Mouse (Mus musculus) MEL (cell line): ENCODE measurements around the gene Rcor2. TPM values are rescaled to one million over a fixed set of nuclear protein-coding genes. Genes with fewer than 3 reads are reported as not detected.

Experiments
- DNase-seq: peaks from one replicate; pipeline ENCODE4 v3.0.0; 2011; ENCODE audit warnings: low read depth, low spot score
- H3K27ac ChIP-seq: 2 replicates; pipeline ENCODE4 v1.5.1; 2012; ENCODE audit warnings: low read depth, mild to moderate bottlenecking, control low read depth, low read length, moderate library complexity; ENCODE audit not compliant: control insufficient read depth
- H3K27me3 ChIP-seq, 2 experiments: fragments of 150-350 bp in 1 of 2; sonication (generic) in 1 of 2; 2 replicates each; pipeline ENCODE4 v1.6.1; 2012; ENCODE audit warnings: low read length in 2 of 2, mild to moderate bottlenecking in 2 of 2, improper control_type of control experiment in 1 of 2, moderate library complexity in 1 of 2; ENCODE audit not compliant: insufficient read depth in 2 of 2, control insufficient read depth in 1 of 2
- H3K36me3 ChIP-seq, 2 experiments: 2 replicates each; pipeline ENCODE4 v1.6.1; 2012 to 2014; ENCODE audit warnings: low read length in 2 of 2, improper control_type of control experiment in 1 of 2, inconsistent platforms in 1 of 2, mild to moderate bottlenecking in 1 of 2; ENCODE audit not compliant: insufficient read depth in 2 of 2, control insufficient read depth in 1 of 2
- H3K4me1 ChIP-seq, 2 experiments: fragments of 150-350 bp in 1 of 2; sonication (generic) in 1 of 2; 2 replicates each; pipeline ENCODE4 v1.6.1; 2012; ENCODE audit warnings: low read length in 2 of 2, improper control_type of control experiment in 1 of 2, mild to moderate bottlenecking in 1 of 2; ENCODE audit not compliant: insufficient read depth in 2 of 2, control insufficient read depth in 1 of 2
- H3K4me3 ChIP-seq, 2 experiments: fragments of 150-350 bp in 1 of 2; sonication (generic) in 1 of 2; 2 replicates each; pipeline ENCODE4 v1.5.1; 2012; ENCODE audit warnings: low read depth in 2 of 2, low read length in 2 of 2, mild to moderate bottlenecking in 2 of 2, moderate library complexity in 2 of 2, control low read depth in 1 of 2, improper control_type of control experiment in 1 of 2; ENCODE audit not compliant: control insufficient read depth in 1 of 2, insufficient read depth in 1 of 2
- H3K79me2 ChIP-seq: 2 replicates; pipeline ENCODE4 v1.6.1; 2012; ENCODE audit warnings: mild to moderate bottlenecking, low read length, moderate library complexity; ENCODE audit not compliant: control insufficient read depth, poor library complexity, insufficient read depth
- H3K9ac ChIP-seq: 2 replicates; pipeline ENCODE4 v1.6.1; 2012; ENCODE audit warnings: low read depth, mild to moderate bottlenecking, control low read depth, low read length, moderate library complexity; ENCODE audit not compliant: control insufficient read depth, poor library complexity, severe bottlenecking
- H3K9me3 ChIP-seq: fragments of 150-350 bp; sonication (generic); replicated peaks from 2 replicates; pipeline ENCODE4 v1.6.1; 2012; ENCODE audit warnings: mild to moderate bottlenecking, low read length, improper control_type of control experiment, moderate library complexity; ENCODE audit not compliant: insufficient read depth
- ETS1 ChIP-seq: IDR thresholded peaks from 2 replicates; pipeline ENCODE4 v1.6.1; 2012; ENCODE audit warnings: low read depth, mild to moderate bottlenecking, inconsistent platforms, low read length, improper control_type of control experiment, moderate library complexity
- GATA1 ChIP-seq: IDR thresholded peaks from 2 replicates; pipeline ENCODE4 v1.6.1; 2011; ENCODE audit warnings: low read depth, low read length, improper control_type of control experiment
- MAX ChIP-seq: IDR thresholded peaks from 2 replicates; pipeline ENCODE4 v1.6.1; 2011; ENCODE audit warnings: low read length, improper control_type of control experiment
- MAZ ChIP-seq: IDR thresholded peaks from 2 replicates; pipeline ENCODE4 v1.6.1; 2012; ENCODE audit warnings: low read depth, mild to moderate bottlenecking, inconsistent platforms, low read length, improper control_type of control experiment
- MEF2A ChIP-seq: IDR thresholded peaks from 2 replicates; pipeline ENCODE4 v1.6.1; 2014; ENCODE audit warnings: low read depth, mild to moderate bottlenecking, inconsistent platforms, low read length, improper control_type of control experiment; ENCODE audit not compliant: poor library complexity, insufficient replicate concordance, severe bottlenecking; ENCODE audit errors: extremely low read depth
- MXI1 ChIP-seq: IDR thresholded peaks from 2 replicates; pipeline ENCODE4 v1.6.1; 2011; ENCODE audit warnings: mild to moderate bottlenecking, low read depth, low read length, improper control_type of control experiment
- MYB ChIP-seq: IDR thresholded peaks from 2 replicates; pipeline ENCODE4 v1.6.1; 2011; ENCODE audit warnings: mild to moderate bottlenecking, low read depth, low read length, improper control_type of control experiment
- MYC ChIP-seq: IDR thresholded peaks from 2 replicates; pipeline ENCODE4 v1.6.1; 2011; ENCODE audit warnings: low read depth, mild to moderate bottlenecking, low read length, improper control_type of control experiment, moderate library complexity
- POLR2A ChIP-seq, 2 experiments: IDR thresholded peaks; 2 replicates each; pipeline ENCODE4 v1.6.1; 2011 to 2012; ENCODE audit warnings: low read length in 2 of 2, mild to moderate bottlenecking in 2 of 2, control low read depth in 1 of 2, improper control_type of control experiment in 1 of 2, low read depth in 1 of 2, moderate library complexity in 1 of 2; ENCODE audit not compliant: control insufficient read depth in 1 of 2, insufficient read depth in 1 of 2, poor library complexity in 1 of 2
- POLR2AphosphoS2 ChIP-seq: IDR thresholded peaks from 2 replicates; pipeline ENCODE4 v1.6.1; 2011; ENCODE audit warnings: low read length, improper control_type of control experiment
- RCOR1 ChIP-seq: IDR thresholded peaks from 2 replicates; pipeline ENCODE4 v1.6.1; 2012; ENCODE audit warnings: low read depth, mild to moderate bottlenecking, inconsistent platforms, low read length, improper control_type of control experiment
- SIN3A ChIP-seq: IDR thresholded peaks from 2 replicates; pipeline ENCODE4 v1.6.1; 2012; ENCODE audit warnings: low read length, improper control_type of control experiment, inconsistent platforms
- SMC3 ChIP-seq: IDR thresholded peaks from 2 replicates; pipeline ENCODE4 v1.6.1; 2011; ENCODE audit warnings: low read depth, low read length, improper control_type of control experiment
- USF1 ChIP-seq: IDR thresholded peaks from 2 replicates; pipeline ENCODE4 v1.6.1; 2014; ENCODE audit warnings: low read depth, mild to moderate bottlenecking, inconsistent platforms, low read length, improper control_type of control experiment, moderate library complexity
- USF2 ChIP-seq, 2 experiments: IDR thresholded peaks; 2 replicates each; pipeline ENCODE4 v1.6.1; 2011 to 2012; ENCODE audit warnings: improper control_type of control experiment in 2 of 2, low read length in 2 of 2, borderline replicate concordance in 1 of 2, inconsistent platforms in 1 of 2, low read depth in 1 of 2, mild to moderate bottlenecking in 1 of 2; ENCODE audit not compliant: insufficient read depth in 1 of 2
- ZNF384 ChIP-seq: IDR thresholded peaks from 2 replicates; pipeline ENCODE4 v1.6.1; 2012; ENCODE audit warnings: low read depth, mild to moderate bottlenecking, inconsistent platforms, low read length, improper control_type of control experiment
- polyA plus RNA-seq, 2 experiments: library from polyadenylated mRNA; stranded (reverse) in 1 of 2; unstranded in 1 of 2; fragments of >175 nt in 1 of 2; fragments of >200 nt in 1 of 2; gene quantifications; 2 replicates each; pipeline versions ENCODE4 v1.2.1 to v1.2.4; 2012; ENCODE audit warnings: low replicate concordance in 2 of 2, low read depth in 1 of 2; ENCODE audit not compliant: insufficient read length in 2 of 2, insufficient read depth in 1 of 2, missing spikeins in 1 of 2
- total RNA-seq: library from RNA; depleted of rRNA; stranded (reverse); fragments of 300-350 nt; gene quantifications from 2 replicates; pipeline ENCODE4 v1.2.3, GENCODE M21; 2012

Gene Rcor2
- total and polyA plus RNA-seq, 3 experiments = 31.4 to 60.2 TPM; not detected in 1

GRCm38 (mm10) chr19:7265478-7266191 lies 1.5 kb upstream of the Rcor2 start:
- Histone ChIP-seq H3K27ac (peak overlapping the region; percentile 44), H3K27me3 (no peaks in the 10 kb centered on the region), H3K36me3 (peaks cover 0 to 4% of the 10 kb centered on the region in 2 experiments; a peak in 1 of 4 replicates), H3K9me3 (no peaks in the 10 kb centered on the region), H3K9ac (peak overlapping the region; percentile 71), H3K4me3 (peak overlapping the region; percentile 2 to 40; a peak in 2 of 4 replicates), H3K4me1 (peaks cover 0 to 29% of the 10 kb centered on the region in 2 experiments; a peak in 3 of 4 replicates), H3K79me2 (peaks cover 5% of the 10 kb centered on the region)
- TF ChIP-seq GATA1 (0 out of 2 replicates have a peak, but pooled peaks have one; percentile 18), MYC (peak; percentile 74; the same call in 1 of the 2 replicates), USF2 (IDR thresholded peaks at IDR 0.05; ENCODE audit: borderline replicate concordance in 1 of 2, insufficient read depth in 1 of 2, low read depth in 1 of 2, low read length in 2 of 2) (no peak), MAX (peak; percentile 79), SMC3 (no peak), USF1 (peak; percentile 84), SIN3A (peak; percentile 38; the same call in 1 of the 2 replicates), ZNF384 (no peak), ETS1 (peak; percentile 22; the same call in 1 of the 2 replicates), POLR2A (IDR thresholded peaks at IDR 0.05; ENCODE audit: control insufficient read depth in 1 of 2, insufficient read depth in 1 of 2, low read depth in 1 of 2, low read length in 2 of 2, poor library complexity in 1 of 2) (no peak), MEF2A (no peak), MYB (no peak), RCOR1 (0 out of 2 replicates have a peak, but pooled peaks have one; percentile 20), MXI1 (peak; percentile 72)
- peak; percentile 66 for DNase-seq

DNA sequence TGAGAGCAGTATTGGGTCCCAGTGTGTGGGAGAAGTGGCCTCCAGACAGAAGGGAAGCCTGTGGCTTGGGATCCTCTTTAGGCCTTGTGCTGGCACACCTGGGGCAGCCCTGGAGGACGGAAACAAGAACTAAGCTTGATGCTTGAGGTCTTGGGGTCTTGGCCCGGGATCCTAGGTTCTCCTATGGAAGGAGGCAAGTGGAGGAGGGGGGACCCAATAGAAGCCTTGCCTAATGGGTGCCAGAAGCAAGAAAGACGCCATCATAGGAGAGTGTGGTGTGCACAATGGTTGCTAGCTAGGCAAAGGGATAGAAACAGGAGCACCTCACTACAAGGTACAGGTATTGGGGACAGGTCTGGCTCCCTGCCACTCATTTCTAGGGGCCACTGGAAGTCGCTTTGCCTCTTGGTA lies 699 bp upstream of the Rcor2 start:
- Histone ChIP-seq H3K4me3 (peak overlapping the region; percentile 59 to 92), H3K4me1 (peaks cover 0 to 29% of the 10 kb centered on the region in 2 experiments; a peak in 3 of 4 replicates)

More for the DNA sequence above, 699 bp upstream of the Rcor2 start:
- Histone ChIP-seq H3K79me2 (peaks cover 5% of the 10 kb centered on the region), H3K27me3 (no peaks in the 10 kb centered on the region), H3K9ac (peak overlapping the region; percentile 71), H3K36me3 (peaks cover 0 to 4% of the 10 kb centered on the region in 2 experiments; a peak in 1 of 4 replicates), H3K9me3 (no peaks in the 10 kb centered on the region), H3K27ac (peak overlapping the region; percentile 44)
- TF ChIP-seq POLR2AphosphoS2 (no peak), MAZ (peak; percentile 55), MYC (no peak), MXI1 (peak; percentile 14; the same call in 1 of the 2 replicates), MEF2A (no peak)
- peak; percentile 61 for DNase-seq
